20 mouse cellular contexts compared by ENCODE assay signal in genomic region chr13:112237917-112238316, GRCm38 (mm10). TPM values are rescaled to one million over a fixed set of nuclear protein-coding genes. Genes with fewer than 3 reads are reported as not detected.
A peak's percentile ranks its signal among the peaks of the same experiment; 100 is the strongest.
DNase-seq lines count a peak whose midpoint lies in the region; ATAC-seq and TF ChIP-seq lines count a peak whose summit lies in the region.
"Had no signal": no experiment of that assay in that cellular context is flagged by ENCODE, and none has a peak within 500 bp of the region (broad histone marks: within the 10 kb centered on the region; RNA-seq: fewer than 3 reads in every experiment).

No protein-coding gene starts in this region.

- H3K4me2 ChIP-seq in kidney, embryonic 15.5 days: no peak overlapping the region
- no peak overlapping the region for H3K4me2 ChIP-seq in lung, embryonic 15.5 days
- H3K4me2 ChIP-seq in hindbrain, postnatal 0 days (ENCODE audit: low read depth, low read length): no peak overlapping the region
- H3K4me2 ChIP-seq: heart, embryonic 13.5 days; hindbrain, embryonic 12.5 days; liver, embryonic 13.5 days had no signal

- H3K36me3 ChIP-seq in kidney, embryonic 15.5 days: no peaks in the 10 kb centered on the region
- no peaks in the 10 kb centered on the region for H3K36me3 ChIP-seq in lung, embryonic 15.5 days
- H3K36me3 ChIP-seq in embryonic facial prominence, embryonic 10.5 days (replicated peaks): no peaks in the 10 kb centered on the region
- no peaks in the 10 kb centered on the region for H3K36me3 ChIP-seq in hindbrain, postnatal 0 days (ENCODE audit: insufficient read depth, low read length)
- H3K36me3 ChIP-seq: heart, embryonic 13.5 days; hindbrain, embryonic 12.5 days; limb, embryonic 10.5 days; liver, embryonic 13.5 days had no signal

- H3K9ac ChIP-seq in kidney, embryonic 15.5 days: no peak overlapping the region
- no peak overlapping the region for H3K9ac ChIP-seq in lung, embryonic 15.5 days
- H3K9ac ChIP-seq in hindbrain, postnatal 0 days (replicated peaks; ENCODE audit: low read length): no peak overlapping the region
- H3K9ac ChIP-seq: heart, embryonic 13.5 days; hindbrain, embryonic 12.5 days; liver, embryonic 13.5 days had no signal

- 24% methylated on average over 4 of the region's 4 CpGs for WGBS in kidney, embryonic 15.5 days
- 47% methylated on average over 4 of the region's 4 CpGs for WGBS in lung, embryonic 15.5 days
- WGBS in embryonic facial prominence, embryonic 10.5 days: 62% methylated on average over 4 of the region's 4 CpGs
- WGBS in hindbrain, postnatal 0 days: 78% methylated on average over 4 of the region's 4 CpGs

- no peak overlapping the region for H3K4me3 ChIP-seq in kidney, embryonic 15.5 days (replicated peaks)
- H3K4me3 ChIP-seq in lung, embryonic 15.5 days: no peak overlapping the region
- H3K4me3 ChIP-seq in embryonic facial prominence, embryonic 10.5 days: no peak overlapping the region
- no peak overlapping the region for H3K4me3 ChIP-seq in hindbrain, postnatal 0 days (ENCODE audit: low read length)
- H3K4me3 ChIP-seq: heart, embryonic 13.5 days; hindbrain, embryonic 12.5 days; left cerebral cortex, adult 2 months; limb, embryonic 10.5 days; liver, embryonic 13.5 days had no signal

- no peaks in the 10 kb centered on the region for H3K27me3 ChIP-seq in kidney, embryonic 15.5 days
- H3K27me3 ChIP-seq in lung, embryonic 15.5 days: no peaks in the 10 kb centered on the region
- peaks cover 22% of the 10 kb centered on the region; the same call in 1 of the 2 replicates for H3K27me3 ChIP-seq in embryonic facial prominence, embryonic 10.5 days (replicated peaks; ENCODE audit: low read depth, poor library complexity, severe bottlenecking)
- H3K27me3 ChIP-seq in hindbrain, postnatal 0 days (ENCODE audit: insufficient read depth, low read length): no peaks in the 10 kb centered on the region
- H3K27me3 ChIP-seq: CH12.LX; heart, embryonic 13.5 days; liver, embryonic 13.5 days had no signal

- H3K9me3 ChIP-seq in kidney, embryonic 15.5 days (replicated peaks): no peaks in the 10 kb centered on the region
- H3K9me3 ChIP-seq in lung, embryonic 15.5 days: no peaks in the 10 kb centered on the region
- H3K9me3 ChIP-seq in embryonic facial prominence, embryonic 10.5 days: no peaks in the 10 kb centered on the region
- H3K9me3 ChIP-seq in hindbrain, postnatal 0 days (ENCODE audit: low read length): no peaks in the 10 kb centered on the region
- H3K9me3 ChIP-seq: hindbrain, embryonic 12.5 days; limb, embryonic 10.5 days; liver, embryonic 13.5 days had no signal

- peak; percentile 23 for DNase-seq in gastrocnemius, postnatal 14 days
- DNase-seq in gastrocnemius, postnatal 10 days: no peak
- no peak for DNase-seq in kidney, postnatal 25 days
- no peak for DNase-seq in lung, postnatal 4 days
- DNase-seq in embryonic facial prominence, embryonic 10.5 days (ENCODE audit: low spot score): peak; percentile 31
- DNase-seq in hindbrain, postnatal 0 days (ENCODE audit: low spot score): no peak
- DNase-seq: adrenal gland, adult 8-10 months; embryo, embryonic 11 days; liver, embryonic 13.5 days; retina, postnatal 1 day; thymus, postnatal 36 days had no signal

- intact Hi-C loops in gastrocnemius, postnatal 14 days (cut with DNase I; ENCODE audit: low total_unique reads): no loop called here

- peak; percentile 82 for ATAC-seq in kidney, embryonic 15.5 days (replicated peaks; ENCODE audit: low FRiP score)
- 0 out of 2 replicates have a peak, but pooled peaks have one; percentile 49 for ATAC-seq in lung, embryonic 15.5 days (ENCODE audit: borderline replicate concordance, extremely low read depth, low FRiP score, low TSS enrichment)
- no peak for ATAC-seq in hindbrain, postnatal 0 days
- ATAC-seq: forebrain, embryonic 14.5 days; midbrain, embryonic 16.5 days had no signal

- H3K4me1 ChIP-seq in kidney, embryonic 15.5 days: peaks cover 19% of the 10 kb centered on the region
- H3K4me1 ChIP-seq in lung, embryonic 15.5 days: peaks cover 14% of the 10 kb centered on the region
- H3K4me1 ChIP-seq in embryonic facial prominence, embryonic 10.5 days: peaks cover 33% of the 10 kb centered on the region
- no peaks in the 10 kb centered on the region for H3K4me1 ChIP-seq in hindbrain, postnatal 0 days (ENCODE audit: insufficient read depth, low read length)
- H3K4me1 ChIP-seq: heart, embryonic 13.5 days had no signal

- no peak overlapping the region; the same call in none of the 2 replicates for H3K27ac ChIP-seq in kidney, embryonic 15.5 days
- no peak overlapping the region for H3K27ac ChIP-seq in lung, embryonic 15.5 days
- H3K27ac ChIP-seq in embryonic facial prominence, embryonic 10.5 days (replicated peaks): peak overlapping the region; percentile 40
- no peak overlapping the region for H3K27ac ChIP-seq in hindbrain, postnatal 0 days
- H3K27ac ChIP-seq: heart, embryonic 13.5 days; hindbrain, embryonic 12.5 days; left cerebral cortex, adult 2 months; limb, embryonic 10.5 days; liver, embryonic 13.5 days had no signal

- no peak for TF ChIP-seq CTCF in hindbrain, postnatal 0 days (IDR thresholded peaks at IDR 0.05; ENCODE audit: low read depth)

RNA-seq across cellular contexts. Expression of gene Ankrd55, which starts 50.3 kb away (rescaled TPM):
- under 1 TPM in 1 of 2 experiments, not detected in 1; 0.09 TPM for total RNA-seq in gastrocnemius, postnatal 14 days (2021)
- not detected for total RNA-seq in gastrocnemius, postnatal 10 days (2021)
- 0.21 and 0.31 TPM in 2 replicates for polyA plus RNA-seq in kidney, embryonic 15.5 days (2015; fragmentation: Nextera tagmentation; extraction: Ambion mirVana)
- polyA plus RNA-seq in lung, embryonic 15.5 days (2015; fragmentation: Nextera tagmentation; extraction: Ambion mirVana): not detected in 2 replicates
- 0.33 and 0.49 TPM in 2 replicates for polyA plus RNA-seq in embryonic facial prominence, embryonic 10.5 days (2016; fragmentation: Nextera tagmentation; extraction: Ambion mirVana)
- total RNA-seq in hindbrain, postnatal 0 days (2014; rRNA removed): 16.5 and 25.5 TPM in 2 replicates
- 12.0 and 12.4 TPM in 2 replicates for polyA plus RNA-seq in hindbrain, postnatal 0 days (2015; fragmentation: Nextera tagmentation; extraction: Ambion mirVana)

Comparison
In these comparisons a context has a peak if more than half of its experiments do, and no peak if none do; other contexts are left out.
1. DNase-seq: peak in gastrocnemius, postnatal 14 days (single experiment) and embryonic facial prominence, embryonic 10.5 days (single experiment); none in gastrocnemius, postnatal 10 days (single experiment), kidney, postnatal 25 days (0 of 2), lung, postnatal 4 days (0 of 2) and hindbrain, postnatal 0 days (single experiment).